Mouse (Mus musculus): ENCODE data around the gene 4930430F08Rik. TPM values are rescaled to one million over a fixed set of nuclear protein-coding genes. Genes with fewer than 3 reads are reported as not detected.

Gene 4930430F08Rik
- polyA plus RNA-seq, 1 experiment from 2014 or later, result 3.6 TPM

DNA sequence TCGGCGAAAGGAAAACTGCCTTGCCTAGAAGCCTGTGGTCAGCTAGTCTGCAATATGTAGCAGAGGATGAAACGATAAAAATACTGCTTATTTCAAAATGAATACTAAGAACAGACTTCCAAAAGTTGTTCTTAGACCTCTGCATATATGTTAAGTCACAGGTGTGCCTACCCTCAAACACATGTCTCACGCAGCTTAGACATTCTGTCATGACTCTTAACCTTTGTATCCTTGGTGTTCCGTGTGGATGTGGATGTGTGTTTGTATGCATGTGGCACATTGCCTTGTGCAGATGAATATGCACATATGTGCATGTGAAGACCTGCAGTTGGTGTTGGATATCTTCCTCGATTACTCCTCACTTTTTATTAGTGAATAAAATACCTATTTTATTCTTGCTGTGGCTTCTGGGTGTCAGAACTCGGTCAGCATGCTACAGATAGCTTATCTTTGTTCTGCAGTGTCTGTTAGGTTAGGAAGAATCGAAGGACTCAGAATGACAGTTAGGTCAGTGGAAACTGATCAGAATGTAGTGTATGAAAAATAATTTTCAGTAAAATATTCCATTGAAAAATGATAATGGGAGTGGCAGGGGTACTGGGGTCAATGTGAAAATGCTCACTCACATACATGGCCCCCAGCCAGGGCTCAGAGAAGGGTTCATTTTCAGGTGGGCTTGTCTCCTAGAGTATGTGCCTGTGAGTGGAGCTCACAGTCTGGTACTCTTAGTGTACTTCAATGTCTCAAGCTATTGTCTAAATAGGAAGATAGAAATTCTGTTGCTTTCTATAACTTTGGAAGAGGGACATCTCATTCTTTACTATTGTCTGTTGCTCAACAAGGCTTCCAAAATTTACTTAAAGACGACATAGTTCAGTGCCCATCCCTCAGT is 65.5 kb downstream of the 4930430F08Rik start:
- Histone ChIP-seq H3K4me1 (replicated peaks; ENCODE audit: control insufficient read depth, insufficient read depth, low read length) (no peaks in the 10 kb centered on the region), H3K27me3 (replicated peaks; ENCODE audit: control insufficient read depth, insufficient read depth, low read length) (no peaks in the 10 kb centered on the region), H3K27ac (ENCODE audit: low read depth, low read length) (no peak overlapping the region), H3K4me3 (ENCODE audit: low read depth, low read length) (no peak overlapping the region), H3K9me3 (ENCODE audit: control insufficient read depth) (no peaks in the 10 kb centered on the region), H3K36me3 (ENCODE audit: control insufficient read depth, insufficient read depth) (no peaks in the 10 kb centered on the region), H3K9ac (ENCODE audit: low read depth, low read length) (no peak overlapping the region), H3K4me2 (replicated peaks; ENCODE audit: low read depth) (no peak overlapping the region)
- WGBS, result 89% methylated on average over 9 of the region's 9 CpGs
- ATAC-seq, result no peak
- no peak for TF ChIP-seq CTCF (IDR thresholded peaks at IDR 0.05; ENCODE audit: low read depth)

- Histone ChIP-seq H3K4me3 (ENCODE audit: low read depth, low read length) (no peak overlapping the region), H3K9me3 (ENCODE audit: control insufficient read depth) (no peaks in the 10 kb centered on the region), H3K36me3 (ENCODE audit: control insufficient read depth, insufficient read depth) (no peaks in the 10 kb centered on the region), H3K4me1 (replicated peaks; ENCODE audit: control insufficient read depth, insufficient read depth, low read length) (no peaks in the 10 kb centered on the region), H3K27ac (ENCODE audit: low read depth, low read length) (no peak overlapping the region), H3K27me3 (replicated peaks; ENCODE audit: control insufficient read depth, insufficient read depth, low read length) (no peaks in the 10 kb centered on the region), H3K4me2 (replicated peaks; ENCODE audit: low read depth) (no peak overlapping the region), H3K9ac (ENCODE audit: low read depth, low read length) (no peak overlapping the region)
- no peak for TF ChIP-seq CTCF (IDR thresholded peaks at IDR 0.05; ENCODE audit: low read depth)
- 82% methylated on average over 9 of the region's 9 CpGs for WGBS
- ATAC-seq, result no peak
Observed at GRCm38 (mm10) chr10:100522330-100522729, 67.9 kb downstream of the 4930430F08Rik start.

Other genes with a start within 250 kb of the 4930430F08Rik start
- not detected in 2 replicates for gene Gm4302, start 249.6 kb downstream of the 4930430F08Rik start, polyA plus RNA-seq (2015; fragmentation: Nextera tagmentation; extraction: Ambion mirVana)
- not detected in 2 replicates for gene Gm4303, start 244.5 kb downstream of the 4930430F08Rik start, polyA plus RNA-seq (2015; fragmentation: Nextera tagmentation; extraction: Ambion mirVana)
- gene Gm4305, start 239.3 kb downstream of the 4930430F08Rik start, polyA plus RNA-seq (2015; fragmentation: Nextera tagmentation; extraction: Ambion mirVana), result not detected in 2 replicates
- not detected in 2 replicates for gene Gm4307, start 229.1 kb downstream of the 4930430F08Rik start, polyA plus RNA-seq (2015; fragmentation: Nextera tagmentation; extraction: Ambion mirVana)
- not detected in 2 replicates for gene Gm4312, start 207.9 kb downstream of the 4930430F08Rik start, polyA plus RNA-seq (2015; fragmentation: Nextera tagmentation; extraction: Ambion mirVana)
- gene Tmtc3, start 103.1 kb downstream of the 4930430F08Rik start, polyA plus RNA-seq (2015; fragmentation: Nextera tagmentation; extraction: Ambion mirVana), result 4.5 and 5.9 TPM in 2 replicates
- 1.6 and 1.7 TPM in 2 replicates for gene Cep290, start 102.9 kb downstream of the 4930430F08Rik start, polyA plus RNA-seq (2015; fragmentation: Nextera tagmentation; extraction: Ambion mirVana)
- gene 1700017N19Rik, start 61 bp upstream of the 4930430F08Rik start, polyA plus RNA-seq (2015; fragmentation: Nextera tagmentation; extraction: Ambion mirVana), result not detected in 2 replicates

Measured in intestine, postnatal 0 days (tissue).